Mouse (Mus musculus) gastrocnemius, postnatal 14 days (tissue): ENCODE results near the gene Zp1. TPM values are rescaled to one million over a fixed set of nuclear protein-coding genes. Genes with fewer than 3 reads are reported as not detected.

Experiments
- DNase-seq: peaks from one replicate; pipeline ENCODE4 v3.0.0; 2021; ENCODE audit warnings: mixed read lengths
- intact Hi-C: fragments of 180-260 bp; cut with DNase I; formaldehyde crosslinking; loops from one replicate; pipeline ENCODE4 v1.15.1; 2025; ENCODE audit warnings: low total_unique reads
- long read RNA-seq, 2 experiments: library from polyadenylated mRNA; stranded (forward); transcript quantifications; one replicate each; pipeline ENCODE4 v2.0.0; 2021
- total RNA-seq, 2 experiments: library from RNA; stranded (reverse); gene quantifications; 2 replicates each; pipeline ENCODE4 v1.2.3; 2021

Zp1 gene
- total RNA-seq = under 1 TPM in 1 of 2 experiments, not detected in 1; 0.51 TPM
- long read RNA-seq, experiment 1, partial matches to known transcripts = 0 of 1 reads
- long read RNA-seq, experiment 1, other reads (novel, unspliced or antisense) = 1 of 1 reads
- long read RNA-seq, experiment 2 = 0 reads

DNA sequence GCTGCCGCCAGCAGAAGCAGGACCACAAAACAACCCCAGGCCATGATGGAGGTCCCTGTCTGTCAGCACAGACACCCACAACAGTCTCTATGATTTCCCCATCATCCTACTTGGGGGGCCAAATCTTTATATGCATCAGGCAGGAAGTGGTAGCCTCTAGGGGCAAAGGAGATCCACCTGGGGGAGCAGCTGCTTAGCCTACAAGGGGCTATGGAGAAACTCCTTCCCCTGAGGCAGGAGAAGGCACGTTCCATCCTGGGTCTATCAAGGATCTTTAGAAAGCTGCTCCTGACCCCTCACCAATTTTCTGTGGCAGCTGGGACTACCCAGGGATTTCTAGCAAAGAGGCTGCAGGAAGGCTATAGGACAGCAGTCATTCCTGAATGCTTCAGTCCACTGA lies at the start of gene Zp1:
Gene Zp1, minus strand, starts transcription at position 101 of the 400 bp plus-strand sequence.
- intact Hi-C loops = no loop called here
- no peak for DNase-seq

- no peak for DNase-seq
- intact Hi-C loops = loop anchor here (5.0 kb wide), 2 partner anchors 291 to 306 kb away; partner anchors contain the start of gene Pga5
Measured at GRCm38 (mm10) chr19:10968578-10968977, 48.1 kb upstream of the Zp1 start.

- DNase-seq = no peak
- intact Hi-C loops = loop anchor here (5.0 kb wide), 2 partner anchors 288 to 303 kb away; partner anchors contain the start of gene Pga5
Measured at GRCm38 (mm10) chr19:10965721-10966120, 45.3 kb upstream of the Zp1 start.

DNA sequence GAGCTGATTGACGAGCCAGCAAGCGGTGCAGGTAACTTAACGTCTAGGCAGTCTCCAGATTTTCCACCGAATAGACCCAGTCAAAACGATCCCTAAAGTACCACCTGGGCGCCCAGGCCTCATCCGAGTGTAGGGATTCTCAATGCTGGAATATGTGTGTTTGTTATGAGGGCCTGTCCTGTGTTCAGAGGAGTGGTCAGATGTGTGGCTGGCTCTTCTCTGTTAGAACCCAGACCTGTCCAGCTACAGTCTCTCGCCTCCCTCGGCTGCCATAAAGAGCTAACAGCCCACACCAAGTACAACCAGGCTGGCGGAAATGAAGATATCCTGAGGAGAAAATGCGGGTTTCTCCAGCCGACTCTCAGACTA lies 39.5 kb upstream of the Zp1 start:
- DNase-seq = no peak
- intact Hi-C loops = loop anchor here (5.0 kb wide), 1 partner anchor 248 kb away; no protein-coding TSS in a partner anchor

- intact Hi-C loops = no loop called here
- DNase-seq = peak; percentile 32
Measured at GRCm38 (mm10) chr19:10959085-10959977, 38.9 kb upstream of the Zp1 start.

GRCm38 (mm10) chr19:10952021-10952939 lies 31.8 kb upstream of the Zp1 start:
- peak; percentile 72 for DNase-seq
- intact Hi-C loops = no loop called here

- no peak for DNase-seq
- intact Hi-C loops = no loop called here
Measured at GRCm38 (mm10) chr19:10949558-10949957, 29.1 kb upstream of the Zp1 start.

DNA sequence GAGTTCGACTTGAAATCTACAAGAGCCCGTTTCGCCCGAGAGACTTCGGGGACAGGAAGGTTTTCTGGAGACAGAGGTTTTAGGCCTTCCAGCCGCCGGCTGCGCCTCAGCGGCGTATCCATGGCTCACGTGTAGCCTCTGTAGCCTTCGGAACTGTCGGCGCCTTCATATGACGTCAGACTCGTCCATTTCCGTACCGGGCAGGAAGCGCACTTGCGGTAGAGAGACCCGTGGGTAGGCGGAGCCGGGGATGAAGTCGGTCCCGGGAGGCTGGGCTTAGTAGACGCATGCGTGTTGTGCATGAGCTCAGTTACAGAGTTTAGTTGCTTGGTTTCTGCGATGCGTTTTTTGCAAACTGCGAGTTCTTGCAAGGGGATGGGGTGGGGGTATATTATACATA lies 28.7 kb upstream of the Zp1 start, which contains the start of gene Ccdc86:
Gene Ccdc86, minus strand, starts transcription at position 155 of the 400 bp plus-strand sequence.
- DNase-seq = peak; percentile 98
- intact Hi-C loops = no loop called here

GRCm38 (mm10) chr19:10948416-10948815 lies 28.0 kb upstream of the Zp1 start:
- intact Hi-C loops = no loop called here
- DNase-seq = no peak

GRCm38 (mm10) chr19:10947219-10947618 lies 26.8 kb upstream of the Zp1 start:
- intact Hi-C loops = no loop called here
- DNase-seq = no peak

- no peak for DNase-seq
- intact Hi-C loops = no loop called here
Measured at GRCm38 (mm10) chr19:10946506-10946905, 26.1 kb upstream of the Zp1 start.

- no peak for DNase-seq
- intact Hi-C loops = no loop called here
Measured at GRCm38 (mm10) chr19:10943955-10944354, 23.5 kb upstream of the Zp1 start.

GRCm38 (mm10) chr19:10940801-10941457 lies 20.5 kb upstream of the Zp1 start:
- intact Hi-C loops = no loop called here
- no peak for DNase-seq

DNA sequence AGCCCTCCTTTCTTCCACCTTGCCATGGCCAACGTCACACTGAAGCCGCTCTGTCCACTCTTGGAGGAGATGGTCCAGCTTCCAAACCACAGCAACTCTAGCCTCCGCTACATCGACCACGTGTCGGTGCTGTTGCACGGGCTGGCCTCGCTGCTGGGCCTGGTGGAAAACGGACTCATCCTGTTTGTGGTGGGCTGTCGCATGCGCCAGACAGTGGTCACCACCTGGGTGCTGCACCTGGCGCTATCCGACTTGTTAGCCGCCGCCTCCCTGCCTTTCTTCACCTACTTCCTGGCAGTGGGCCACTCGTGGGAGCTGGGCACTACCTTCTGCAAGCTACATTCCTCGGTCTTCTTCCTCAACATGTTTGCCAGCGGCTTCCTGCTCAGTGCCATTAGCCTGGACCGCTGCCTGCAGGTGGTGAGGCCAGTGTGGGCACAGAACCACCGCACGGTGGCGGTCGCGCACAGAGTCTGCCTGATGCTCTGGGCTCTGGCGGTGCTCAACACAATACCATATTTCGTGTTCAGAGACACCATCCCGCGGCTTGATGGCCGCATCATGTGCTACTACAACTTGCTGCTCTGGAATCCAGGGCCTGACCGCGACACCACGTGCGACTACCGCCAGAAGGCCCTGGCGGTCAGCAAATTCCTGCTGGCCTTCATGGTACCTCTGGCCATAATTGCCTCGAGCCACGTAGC lies 19.8 kb upstream of the Zp1 start:
- intact Hi-C loops = no loop called here

GRCm38 (mm10) chr19:10938771-10939170 lies 18.3 kb upstream of the Zp1 start:
- DNase-seq = no peak
- intact Hi-C loops = no loop called here

More for the DNA sequence above, 19.8 kb upstream of the Zp1 start:
- DNase-seq = peak; percentile 58

- intact Hi-C loops = no loop called here
- DNase-seq = no peak
Measured at GRCm38 (mm10) chr19:10937110-10937563, 16.7 kb upstream of the Zp1 start, which contains the start of gene Ptgdr2. Gene Ptgdr2, plus strand, starts transcription at chr19:10937160.

- DNase-seq = no peak
- intact Hi-C loops = no loop called here
Measured at GRCm38 (mm10) chr19:10936077-10936476, 15.6 kb upstream of the Zp1 start.

DNA sequence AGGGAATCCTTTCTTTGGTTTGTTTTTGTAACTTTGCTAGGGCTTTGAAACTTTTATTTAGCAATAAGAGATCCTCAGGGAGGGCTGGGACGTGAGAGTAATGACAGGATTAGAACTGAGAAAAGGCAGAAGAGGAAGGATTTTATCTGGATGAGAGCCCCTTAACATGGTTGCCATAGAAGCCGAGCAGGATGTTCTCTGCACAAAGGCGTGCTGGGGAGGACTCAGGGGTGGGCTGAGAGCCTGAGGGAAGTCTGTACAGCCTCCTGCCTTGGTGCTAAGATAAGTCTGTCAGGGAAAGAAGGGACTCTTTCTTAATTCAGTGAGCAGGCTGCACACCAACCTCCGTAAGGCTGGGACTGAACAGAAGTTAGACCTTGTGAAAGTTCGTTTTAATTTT lies 14.6 kb upstream of the Zp1 start:
- no peak for DNase-seq
- intact Hi-C loops = no loop called here

DNA sequence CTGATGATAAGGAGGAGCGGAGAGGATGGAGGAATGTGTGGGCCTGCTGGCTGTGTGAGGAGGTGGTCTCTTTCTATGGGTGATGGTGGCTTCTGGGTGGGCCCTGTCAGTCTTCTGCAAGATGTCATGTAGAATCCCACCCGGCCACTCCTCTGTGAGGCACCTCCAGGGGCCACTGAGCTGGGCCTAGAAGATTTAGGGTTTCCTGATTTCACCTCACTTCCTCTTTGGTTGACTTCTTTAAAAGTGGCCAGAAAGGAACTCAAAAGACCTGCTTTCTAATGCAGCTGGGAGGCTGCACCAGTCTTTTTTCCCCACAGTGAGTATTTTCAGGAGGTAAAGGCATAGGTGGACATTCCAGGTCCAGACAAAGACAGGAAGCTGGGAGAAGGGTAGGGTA lies 10.2 kb upstream of the Zp1 start:
- intact Hi-C loops = no loop called here
- DNase-seq = no peak
